Mouse (Mus musculus): ENCODE results near the gene Prkcd. TPM values are rescaled to one million over a fixed set of nuclear protein-coding genes. Genes with fewer than 3 reads are reported as not detected.
A peak's percentile ranks its signal among the peaks of the same experiment; 100 is the strongest.

Gene Prkcd
- 86.0 and 97.4 TPM in 2 replicates for polyA plus RNA-seq (2012; rRNA removed)

GRCm38 (mm10) chr14:30625856-30626726, at the start of gene Prkcd:
Prkcd (minus strand) TSS chr14:30626210.
- H3K4me1 ChIP-seq (ENCODE audit: control insufficient read depth, insufficient read depth, low read length) = peaks cover 20% of the 10 kb centered on the region
- peak; percentile 71 to 72 for DNase-seq
- WGBS = 2% methylated on average over 70 of the region's 71 CpGs
- peak within 1 kb of the TSS; percentile 47 for H3K4me3 ChIP-seq (replicated peaks; ENCODE audit: insufficient read depth, low read depth, low read length)
- no peak within 1 kb of the TSS for H3K27ac ChIP-seq (ENCODE audit: insufficient read depth, low read length)
- no peak for TF ChIP-seq CTCF (IDR thresholded peaks at IDR 0.05; ENCODE audit: borderline replicate concordance, insufficient read depth, low read depth, low read length)
- H3K27me3 ChIP-seq (ENCODE audit: control insufficient read depth, insufficient read depth, low read length) = no peaks in the 10 kb centered on the region

GRCm38 (mm10) chr14:30674947-30675346, 48.9 kb upstream of the Prkcd start:
- no peak for DNase-seq
- WGBS = 59% methylated on average over 6 of the region's 6 CpGs
- H3K4me3 ChIP-seq (replicated peaks; ENCODE audit: insufficient read depth, low read depth, low read length) = no peak overlapping the region
- TF ChIP-seq CTCF (IDR thresholded peaks at IDR 0.05; ENCODE audit: borderline replicate concordance, insufficient read depth, low read depth, low read length) (no peak), POLR2A (IDR thresholded peaks at IDR 0.05; ENCODE audit: borderline replicate concordance, insufficient read depth, low read length) (no peak)
- no peaks in the 10 kb centered on the region for H3K4me1 ChIP-seq (ENCODE audit: control insufficient read depth, insufficient read depth, low read length)
- no peaks in the 10 kb centered on the region for H3K27me3 ChIP-seq (ENCODE audit: control insufficient read depth, insufficient read depth, low read length)
- H3K27ac ChIP-seq (ENCODE audit: insufficient read depth, low read length) = no peak overlapping the region

GRCm38 (mm10) chr14:30671986-30672312, 45.9 kb upstream of the Prkcd start:
- Histone ChIP-seq H3K4me3 (replicated peaks; ENCODE audit: insufficient read depth, low read depth, low read length) (no peak overlapping the region), H3K4me1 (ENCODE audit: control insufficient read depth, insufficient read depth, low read length) (no peaks in the 10 kb centered on the region), H3K27me3 (ENCODE audit: control insufficient read depth, insufficient read depth, low read length) (no peaks in the 10 kb centered on the region), H3K27ac (ENCODE audit: insufficient read depth, low read length) (no peak overlapping the region)
- DNase-seq = peak; percentile 76 to 85
- TF ChIP-seq POLR2A (IDR thresholded peaks at IDR 0.05; ENCODE audit: borderline replicate concordance, insufficient read depth, low read length) (no peak), CTCF (IDR thresholded peaks at IDR 0.05; ENCODE audit: borderline replicate concordance, insufficient read depth, low read depth, low read length) (peak; percentile 95)
- WGBS = 6% methylated on average over 3 of the region's 3 CpGs

GRCm38 (mm10) chr14:30671095-30671985, 45.3 kb upstream of the Prkcd start:
- DNase-seq = no peak
- Histone ChIP-seq H3K27me3 (ENCODE audit: control insufficient read depth, insufficient read depth, low read length) (no peaks in the 10 kb centered on the region), H3K27ac (ENCODE audit: insufficient read depth, low read length) (no peak overlapping the region), H3K4me3 (replicated peaks; ENCODE audit: insufficient read depth, low read depth, low read length) (no peak overlapping the region), H3K4me1 (ENCODE audit: control insufficient read depth, insufficient read depth, low read length) (no peaks in the 10 kb centered on the region)
- 75% methylated on average over 15 of the region's 15 CpGs for WGBS
- TF ChIP-seq POLR2A (IDR thresholded peaks at IDR 0.05; ENCODE audit: borderline replicate concordance, insufficient read depth, low read length) = no peak
- TF ChIP-seq CTCF (IDR thresholded peaks at IDR 0.05; ENCODE audit: borderline replicate concordance, insufficient read depth, low read depth, low read length) = no peak

GRCm38 (mm10) chr14:30670161-30670560, 44.2 kb upstream of the Prkcd start:
- no peak for DNase-seq
- 93% methylated on average over 6 of the region's 6 CpGs for WGBS
- Histone ChIP-seq H3K27ac (ENCODE audit: insufficient read depth, low read length) (no peak overlapping the region), H3K4me1 (ENCODE audit: control insufficient read depth, insufficient read depth, low read length) (no peaks in the 10 kb centered on the region), H3K4me3 (replicated peaks; ENCODE audit: insufficient read depth, low read depth, low read length) (no peak overlapping the region), H3K27me3 (ENCODE audit: control insufficient read depth, insufficient read depth, low read length) (no peaks in the 10 kb centered on the region)
- no peak for TF ChIP-seq POLR2A (IDR thresholded peaks at IDR 0.05; ENCODE audit: borderline replicate concordance, insufficient read depth, low read length)
- TF ChIP-seq CTCF (IDR thresholded peaks at IDR 0.05; ENCODE audit: borderline replicate concordance, insufficient read depth, low read depth, low read length) = no peak

- Histone ChIP-seq H3K27ac (ENCODE audit: insufficient read depth, low read length) (no peak overlapping the region), H3K4me3 (replicated peaks; ENCODE audit: insufficient read depth, low read depth, low read length) (no peak overlapping the region), H3K4me1 (ENCODE audit: control insufficient read depth, insufficient read depth, low read length) (no peaks in the 10 kb centered on the region), H3K27me3 (ENCODE audit: control insufficient read depth, insufficient read depth, low read length) (no peaks in the 10 kb centered on the region)
- 82% methylated on average over 4 of the region's 4 CpGs for WGBS
- no peak for TF ChIP-seq CTCF (IDR thresholded peaks at IDR 0.05; ENCODE audit: borderline replicate concordance, insufficient read depth, low read depth, low read length)
- TF ChIP-seq POLR2A (IDR thresholded peaks at IDR 0.05; ENCODE audit: borderline replicate concordance, insufficient read depth, low read length) = no peak
- DNase-seq = no peak
Measured at GRCm38 (mm10) chr14:30666604-30667003, 40.6 kb upstream of the Prkcd start.

- H3K4me3 ChIP-seq (replicated peaks; ENCODE audit: insufficient read depth, low read depth, low read length) = no peak overlapping the region
- H3K27ac ChIP-seq (ENCODE audit: insufficient read depth, low read length) = no peak overlapping the region
- no peak for DNase-seq
- TF ChIP-seq POLR2A (IDR thresholded peaks at IDR 0.05; ENCODE audit: borderline replicate concordance, insufficient read depth, low read length) (no peak), CTCF (IDR thresholded peaks at IDR 0.05; ENCODE audit: borderline replicate concordance, insufficient read depth, low read depth, low read length) (no peak)
- 32% methylated on average over 3 of the region's 3 CpGs for WGBS
- no peaks in the 10 kb centered on the region for H3K27me3 ChIP-seq (ENCODE audit: control insufficient read depth, insufficient read depth, low read length)
- no peaks in the 10 kb centered on the region for H3K4me1 ChIP-seq (ENCODE audit: control insufficient read depth, insufficient read depth, low read length)
Measured at GRCm38 (mm10) chr14:30666061-30666460, 40.1 kb upstream of the Prkcd start.
